ENCODE assay signal across 13 mouse cellular contexts in genomic region chr6:87567686-87568593, GRCm38 (mm10). TPM values are rescaled to one million over a fixed set of nuclear protein-coding genes. Genes with fewer than 3 reads are reported as not detected.
DNase-seq lines count a peak whose midpoint lies in the region; ATAC-seq lines count a peak whose summit lies in the region.
"Had no signal": no experiment of that assay in that cellular context is flagged by ENCODE, and none has a peak within 500 bp of the region (broad histone marks: within the 10 kb centered on the region; RNA-seq: fewer than 3 reads in every experiment).

No protein-coding gene starts in this region.

- no peaks in the 10 kb centered on the region for H3K36me3 ChIP-seq in kidney, embryonic 14.5 days (ENCODE audit: control insufficient read depth, insufficient read depth, low read length)
- H3K36me3 ChIP-seq in intestine, embryonic 14.5 days (ENCODE audit: control insufficient read depth, insufficient read depth, low read length) = no peaks in the 10 kb centered on the region
- no peaks in the 10 kb centered on the region for H3K36me3 ChIP-seq in limb, embryonic 10.5 days
- H3K36me3 ChIP-seq: heart, embryonic 13.5 days had no signal

- H3K27ac ChIP-seq in kidney, embryonic 14.5 days (ENCODE audit: low read depth, low read length) = peak overlapping the region; percentile 30; the same call in 1 of the 2 replicates
- H3K27ac ChIP-seq in brown adipose tissue, adult 24 weeks (replicated peaks; ENCODE audit: low read depth, low read length) = 0 out of 2 replicates have a peak overlapping the region, but pooled peaks have one; percentile 4
- H3K27ac ChIP-seq in intestine, embryonic 14.5 days (ENCODE audit: low read depth) = no peak overlapping the region
- no peak overlapping the region for H3K27ac ChIP-seq in limb, embryonic 10.5 days
- H3K27ac ChIP-seq: heart, embryonic 13.5 days had no signal

- H3K4me3 ChIP-seq in kidney, embryonic 14.5 days (ENCODE audit: low read length) = no peak overlapping the region
- H3K4me3 ChIP-seq in brown adipose tissue, adult 24 weeks (ENCODE audit: insufficient read depth, low read depth, low read length) = no peak overlapping the region
- H3K4me3 ChIP-seq in intestine, embryonic 14.5 days (ENCODE audit: low read depth, low read length) = no peak overlapping the region
- no peak overlapping the region for H3K4me3 ChIP-seq in limb, embryonic 10.5 days
- H3K4me3 ChIP-seq: heart, embryonic 13.5 days had no signal

- H3K9ac ChIP-seq in kidney, embryonic 14.5 days (ENCODE audit: low read depth, low read length) = no peak overlapping the region
- H3K9ac ChIP-seq in intestine, embryonic 14.5 days (ENCODE audit: low read length) = no peak overlapping the region
- H3K9ac ChIP-seq: heart, embryonic 13.5 days had no signal

- H3K9me3 ChIP-seq in kidney, embryonic 14.5 days (ENCODE audit: control insufficient read depth, low read length) = peaks cover 4% of the 10 kb centered on the region; the same call in 1 of the 2 replicates
- no peaks in the 10 kb centered on the region for H3K9me3 ChIP-seq in intestine, embryonic 14.5 days (ENCODE audit: control insufficient read depth, low read length)
- H3K9me3 ChIP-seq in limb, embryonic 10.5 days (replicated peaks) = no peaks in the 10 kb centered on the region
- H3K9me3 ChIP-seq: heart, embryonic 13.5 days had no signal

- H3K4me1 ChIP-seq in kidney, embryonic 14.5 days (ENCODE audit: control insufficient read depth, insufficient read depth, low read length) = peaks cover 6% of the 10 kb centered on the region; the same call in 1 of the 2 replicates
- no peaks in the 10 kb centered on the region for H3K4me1 ChIP-seq in brown adipose tissue, adult 24 weeks (ENCODE audit: control insufficient read depth, insufficient read depth, insufficient read length, low read length)
- H3K4me1 ChIP-seq in intestine, embryonic 14.5 days (replicated peaks; ENCODE audit: control insufficient read depth, insufficient read depth, low read length) = peaks cover 8% of the 10 kb centered on the region
- H3K4me1 ChIP-seq in limb, embryonic 10.5 days = 0 out of 2 replicates have a peak, but pooled peaks cover 9% of the 10 kb centered on the region

- peak; percentile 83 for ATAC-seq in kidney, embryonic 14.5 days (ENCODE audit: low FRiP score, low TSS enrichment)
- 0 out of 2 replicates have a peak, but pooled peaks have one; percentile 40 for ATAC-seq in intestine, embryonic 14.5 days (replicated peaks; ENCODE audit: low FRiP score, low TSS enrichment, low read depth)
- ATAC-seq in inflammation-experienced regulatory T-cells, adult 6 months = no peak
- ATAC-seq: forebrain, embryonic 16.5 days had no signal

- no peaks in the 10 kb centered on the region for H3K27me3 ChIP-seq in kidney, embryonic 14.5 days (ENCODE audit: control insufficient read depth, insufficient read depth, low read length)
- H3K27me3 ChIP-seq in intestine, embryonic 14.5 days (replicated peaks; ENCODE audit: control insufficient read depth, insufficient read depth, low read length) = no peaks in the 10 kb centered on the region
- H3K27me3 ChIP-seq in limb, embryonic 10.5 days (ENCODE audit: low read depth, poor library complexity, severe bottlenecking) = no peaks in the 10 kb centered on the region

- H3K4me2 ChIP-seq in kidney, embryonic 14.5 days (replicated peaks; ENCODE audit: low read depth, low read length) = no peak overlapping the region
- no peak overlapping the region for H3K4me2 ChIP-seq in intestine, embryonic 14.5 days (ENCODE audit: low read length)
- H3K4me2 ChIP-seq: heart, embryonic 13.5 days had no signal

- 47% methylated on average over 9 of the region's 9 CpGs for WGBS in kidney, embryonic 14.5 days
- WGBS in intestine, embryonic 14.5 days = 45% methylated on average over 9 of the region's 9 CpGs
- whole genome bisulfite sequencing in limb, embryonic 10.5 days = 59% methylated on average over 9 of the region's 9 CpGs

- DNase-seq in kidney, adult 8-10 months = no peak
- no peak for DNase-seq in intestine, embryonic 14.5 days (ENCODE audit: low spot score)
- peak; percentile 72 for DNase-seq in skeletal muscle tissue, adult 2 months (ENCODE audit: low read depth, low spot score)
- no peak for DNase-seq in limb, embryonic 10.5 days (ENCODE audit: low spot score)
- no peak for DNase-seq in spleen, adult 18-20 months
- DNase-seq: cerebellum, adult 8-10 months; kidney, adult 11 months; right cerebral cortex, postnatal 25 days had no signal

RNA-seq across cellular contexts. Expression of gene Prokr1, which starts 22.6 kb away (rescaled TPM):
- polyA plus RNA-seq in kidney, embryonic 14.5 days (2014; fragmentation: Nextera tagmentation; extraction: Ambion mirVana) = 2.5 and 4.2 TPM in 2 replicates
- polyA plus RNA-seq in brown adipose tissue, adult 24 weeks (2012; ENCODE audit: insufficient read depth, insufficient read length, missing spikeins) = 0.24 TPM in 1 of 2 replicates, not detected in the other
- 2.1 and 2.5 TPM in 2 replicates for polyA plus RNA-seq in intestine, embryonic 14.5 days (2014; fragmentation: Nextera tagmentation; extraction: Ambion mirVana)
- 0.84 and 0.90 TPM in 2 replicates for polyA plus RNA-seq in limb, embryonic 10.5 days (2016; fragmentation: Nextera tagmentation; extraction: Ambion mirVana)
- polyA plus RNA-seq in inflammation-experienced regulatory T-cells, adult 6 months (2017; shearing (Covaris generic)) = not detected

RNA-seq across cellular contexts. Expression of gene Arhgap25, which starts 34.9 kb away (rescaled TPM):
- 3.3 and 5.1 TPM in 2 replicates for polyA plus RNA-seq in kidney, embryonic 14.5 days (2014; fragmentation: Nextera tagmentation; extraction: Ambion mirVana)
- polyA plus RNA-seq in brown adipose tissue, adult 24 weeks (2012; ENCODE audit: insufficient read depth, insufficient read length, missing spikeins) = 1.5 and 2.3 TPM in 2 replicates
- 2.7 and 3.0 TPM in 2 replicates for polyA plus RNA-seq in intestine, embryonic 14.5 days (2014; fragmentation: Nextera tagmentation; extraction: Ambion mirVana)
- 2.3 and 2.6 TPM in 2 replicates for polyA plus RNA-seq in limb, embryonic 10.5 days (2016; fragmentation: Nextera tagmentation; extraction: Ambion mirVana)
- polyA plus RNA-seq in inflammation-experienced regulatory T-cells, adult 6 months (2017; shearing (Covaris generic)) = 100 to 1,000 TPM in 2 of 3 experiments, 10 to 100 TPM in 1; 77.8 to 111 (median 105) TPM

Comparison
In these comparisons a context has a peak if more than half of its experiments do, and no peak if none do; other contexts are left out.
1. H3K27ac ChIP-seq: peak in kidney, embryonic 14.5 days (single experiment) and brown adipose tissue, adult 24 weeks (single experiment); none in intestine, embryonic 14.5 days (single experiment) and limb, embryonic 10.5 days (single experiment).
2. RNA of gene Arhgap25, which starts 34.9 kb away (polyA plus RNA-seq): 77.8 to 111 TPM in inflammation-experienced regulatory T-cells, adult 6 months; 3.3 to 5.1 TPM in kidney, embryonic 14.5 days, 2.7 to 3.0 TPM in intestine, embryonic 14.5 days, 2.3 to 2.6 TPM in limb, embryonic 10.5 days and 1.5 to 2.3 TPM in brown adipose tissue, adult 24 weeks; every median in the first group is over 10 times any median in the second.